ENCODE assay signal across 13 mouse cellular contexts in genomic region chr11:68675274-68675673, GRCm38 (mm10). TPM values are rescaled to one million over a fixed set of nuclear protein-coding genes. Genes with fewer than 3 reads are reported as not detected.
DNase-seq lines count a peak whose midpoint lies in the region; ATAC-seq and TF ChIP-seq lines count a peak whose summit lies in the region.
"Had no signal": no experiment of that assay in that cellular context is flagged by ENCODE, and none has a peak within 500 bp of the region (broad histone marks: within the 10 kb centered on the region; RNA-seq: fewer than 3 reads in every experiment).

No protein-coding gene starts in this region.

- H3K4me3 ChIP-seq in heart, embryonic 14.5 days (ENCODE audit: control insufficient read depth in 1 of 2, insufficient read depth in 1 of 2, low read depth in 1 of 2, low read length in 2 of 2): no peak overlapping the region
- no peak overlapping the region for H3K4me3 ChIP-seq in olfactory bulb, adult 2 months (ENCODE audit: insufficient read depth, low read depth, low read length)
- no peak overlapping the region for H3K4me3 ChIP-seq in forebrain, embryonic 14.5 days (ENCODE audit: low read depth, low read length)
- H3K4me3 ChIP-seq: erythroblast, embryonic 14.5 days; limb, embryonic 12.5 days; megakaryocyte, embryonic 14.5 days had no signal

- H3K36me3 ChIP-seq in heart, embryonic 14.5 days (ENCODE audit: control insufficient read depth, insufficient read depth, low read length): no peaks in the 10 kb centered on the region
- no peaks in the 10 kb centered on the region for H3K36me3 ChIP-seq in forebrain, embryonic 14.5 days (ENCODE audit: control insufficient read depth, insufficient read depth, low read length)
- H3K36me3 ChIP-seq: limb, embryonic 12.5 days had no signal

- H3K9ac ChIP-seq in heart, embryonic 14.5 days (ENCODE audit: low read length): peak overlapping the region; percentile 36; the same call in 1 of the 2 replicates
- H3K9ac ChIP-seq in forebrain, embryonic 14.5 days (ENCODE audit: low read length): no peak overlapping the region
- H3K9ac ChIP-seq: limb, embryonic 12.5 days had no signal

- no peak for DNase-seq in heart, postnatal 25 days (ENCODE audit: low spot score)
- peak; percentile 64 for DNase-seq in right cerebral cortex, adult 18-20 months
- DNase-seq in right cerebral cortex, postnatal 4 days: no peak
- DNase-seq in fat pad, adult 2 months (ENCODE audit: extremely low read depth, low read depth, low spot score): peak; percentile 36
- no peak for DNase-seq in forebrain, embryonic 14.5 days (ENCODE audit: low spot score)
- DNase-seq: kidney, postnatal 25 days; thymus, postnatal 4 days had no signal

- no peaks in the 10 kb centered on the region for H3K9me3 ChIP-seq in heart, embryonic 14.5 days (ENCODE audit: control insufficient read depth, low read length)
- no peaks in the 10 kb centered on the region for H3K9me3 ChIP-seq in forebrain, embryonic 14.5 days (replicated peaks; ENCODE audit: control insufficient read depth, low read length)
- H3K9me3 ChIP-seq: limb, embryonic 12.5 days had no signal

- 27% methylated on average over 3 of the region's 3 CpGs for WGBS in heart, embryonic 14.5 days
- 30% methylated on average over 3 of the region's 3 CpGs for WGBS in olfactory bulb, adult 2 months
- WGBS in forebrain, embryonic 14.5 days: 88% methylated on average over 3 of the region's 3 CpGs

- no peak for TF ChIP-seq POLR2A in olfactory bulb, adult 2 months (IDR thresholded peaks at IDR 0.05; ENCODE audit: insufficient read depth, low read depth, low read length)

- peak overlapping the region; percentile 77 to 91 for H3K27ac ChIP-seq in heart, embryonic 14.5 days (replicated peaks in 1 of 2; ENCODE audit: control insufficient read depth in 1 of 2, insufficient read depth in 1 of 2, low read depth in 2 of 2, low read length in 2 of 2)
- H3K27ac ChIP-seq in olfactory bulb, adult 2 months (ENCODE audit: insufficient read depth, low read depth, low read length): peak overlapping the region; percentile 61
- no peak overlapping the region for H3K27ac ChIP-seq in forebrain, embryonic 14.5 days (ENCODE audit: low read depth, low read length)
- H3K27ac ChIP-seq: limb, embryonic 12.5 days had no signal

- ATAC-seq in heart, embryonic 14.5 days (ENCODE audit: insufficient number of reproducible peaks, insufficient read depth, low FRiP score, low read depth): peak; percentile 61
- ATAC-seq in forebrain, embryonic 14.5 days: no peak
- no peak for ATAC-seq in activated CD4-positive, CD25-positive, alpha-beta regulatory T cell, adult 4 months

- H3K27me3 ChIP-seq in heart, embryonic 14.5 days (ENCODE audit: control insufficient read depth, insufficient read depth, low read length): no peaks in the 10 kb centered on the region
- H3K27me3 ChIP-seq in forebrain, embryonic 14.5 days (replicated peaks; ENCODE audit: control insufficient read depth, insufficient read depth, low read length): no peaks in the 10 kb centered on the region
- H3K27me3 ChIP-seq: limb, embryonic 12.5 days had no signal

- intact Hi-C loops in heart, postnatal 25 days (cut with DNase I): no loop called here

- TF ChIP-seq CTCF in olfactory bulb, adult 2 months (IDR thresholded peaks at IDR 0.05; ENCODE audit: insufficient read depth, low read depth, low read length): no peak

- H3K4me2 ChIP-seq in heart, embryonic 14.5 days (ENCODE audit: low read length): peak overlapping the region; percentile 40
- no peak overlapping the region for H3K4me2 ChIP-seq in forebrain, embryonic 14.5 days (ENCODE audit: low read length)
- H3K4me2 ChIP-seq: limb, embryonic 12.5 days had no signal

- H3K4me1 ChIP-seq in heart, embryonic 14.5 days (ENCODE audit: control insufficient read depth in 2 of 2, insufficient read depth in 2 of 2, low read length in 2 of 2): peaks cover 20 to 32% of the 10 kb centered on the region in 2 experiments
- peaks cover 4% of the 10 kb centered on the region; the same call in 1 of the 2 replicates for H3K4me1 ChIP-seq in olfactory bulb, adult 2 months (ENCODE audit: control insufficient read depth, insufficient read depth, low read length)
- no peaks in the 10 kb centered on the region for H3K4me1 ChIP-seq in forebrain, embryonic 14.5 days (ENCODE audit: control insufficient read depth, insufficient read depth, low read length)
- H3K4me1 ChIP-seq: megakaryocyte, embryonic 14.5 days had no signal

RNA-seq across cellular contexts. Expression of gene Myh10, which starts 16.1 kb away (rescaled TPM):
- polyA plus RNA-seq in heart, embryonic 14.5 days (2014; fragmentation: Nextera tagmentation; extraction: Ambion mirVana): 120 and 122 TPM in 2 replicates
- 10 to 100 TPM; 30.4 to 32.0 TPM for total RNA-seq in heart, postnatal 25 days (2021)
- not detected in 2 replicates for polyA plus RNA-seq in olfactory bulb, adult 2 months (2012; ENCODE audit: insufficient read depth, insufficient read length, low replicate concordance, missing spikeins)
- polyA plus RNA-seq in forebrain, embryonic 14.5 days (2014; fragmentation: Nextera tagmentation; extraction: Ambion mirVana): 88.8 and 105 TPM in 2 replicates
- 1 to 10 TPM; 3.0 to 3.3 TPM for polyA plus RNA-seq in activated CD4-positive, CD25-positive, alpha-beta regulatory T cell, adult 4 months (2017; shearing (Covaris generic))

Comparison
In these comparisons a context has a peak if more than half of its experiments do, and no peak if none do; other contexts are left out.
1. DNase-seq: peak in right cerebral cortex, adult 18-20 months (single experiment) and fat pad, adult 2 months (single experiment); none in heart, postnatal 25 days (single experiment), right cerebral cortex, postnatal 4 days (single experiment) and forebrain, embryonic 14.5 days (single experiment).